Mouse (Mus musculus): ENCODE data around the gene P3h4. TPM values are rescaled to one million over a fixed set of nuclear protein-coding genes. Genes with fewer than 3 reads are reported as not detected.

P3h4 gene
- polyA plus RNA-seq, 1 experiment from 2014 or later = 54.3 TPM

Small RNAs within 50 kb of the gene (microRNA-seq; reads per million reads assigned to microRNA genes)
- not detected for gene Gm27374

Other genes with a start within 250 kb of the P3h4 start
- not detected in 2 replicates for gene Krt9, start 221.6 kb downstream of the P3h4 start, polyA plus RNA-seq (2016; fragmentation: Nextera tagmentation; extraction: Ambion mirVana)
- 144 and 160 TPM in 2 replicates for gene Krt14, start 207.3 kb downstream of the P3h4 start, polyA plus RNA-seq (2016; fragmentation: Nextera tagmentation; extraction: Ambion mirVana)
- not detected in 2 replicates for gene Krt16, start 165.9 kb downstream of the P3h4 start, polyA plus RNA-seq (2016; fragmentation: Nextera tagmentation; extraction: Ambion mirVana)
- 41.6 and 47.9 TPM in 2 replicates for gene Krt17, start 153.8 kb downstream of the P3h4 start, polyA plus RNA-seq (2016; fragmentation: Nextera tagmentation; extraction: Ambion mirVana)
- not detected in 2 replicates for gene Krt42, start 145.0 kb downstream of the P3h4 start, polyA plus RNA-seq (2016; fragmentation: Nextera tagmentation; extraction: Ambion mirVana)
- gene Eif1, start 95.0 kb downstream of the P3h4 start, polyA plus RNA-seq (2016; fragmentation: Nextera tagmentation; extraction: Ambion mirVana) = 1,407 and 1,429 TPM in 2 replicates
- gene Gast, start 80.4 kb downstream of the P3h4 start, polyA plus RNA-seq (2016; fragmentation: Nextera tagmentation; extraction: Ambion mirVana) = not detected in 2 replicates
- 1.5 and 2.1 TPM in 2 replicates for gene Hap1, start 58.7 kb downstream of the P3h4 start, polyA plus RNA-seq (2016; fragmentation: Nextera tagmentation; extraction: Ambion mirVana)
- gene Jup, start 17.1 kb downstream of the P3h4 start, polyA plus RNA-seq (2016; fragmentation: Nextera tagmentation; extraction: Ambion mirVana) = 44.1 and 49.3 TPM in 2 replicates
- 101 and 118 TPM in 2 replicates for gene Fkbp10, start 861 bp upstream of the P3h4 start, polyA plus RNA-seq (2016; fragmentation: Nextera tagmentation; extraction: Ambion mirVana)
- 173 and 183 TPM in 2 replicates for gene Nt5c3b, start 27.0 kb upstream of the P3h4 start, polyA plus RNA-seq (2016; fragmentation: Nextera tagmentation; extraction: Ambion mirVana)
- gene Klhl10, start 27.1 kb upstream of the P3h4 start, polyA plus RNA-seq (2016; fragmentation: Nextera tagmentation; extraction: Ambion mirVana) = 1.0 and 1.1 TPM in 2 replicates
- 14.1 and 15.4 TPM in 2 replicates for gene Klhl11, start 57.9 kb upstream of the P3h4 start, polyA plus RNA-seq (2016; fragmentation: Nextera tagmentation; extraction: Ambion mirVana)
- gene Acly, start 113.2 kb upstream of the P3h4 start, polyA plus RNA-seq (2016; fragmentation: Nextera tagmentation; extraction: Ambion mirVana) = 186 and 196 TPM in 2 replicates
- 1.2 and 1.4 TPM in 2 replicates for gene Ttc25, start 130.8 kb upstream of the P3h4 start, polyA plus RNA-seq (2016; fragmentation: Nextera tagmentation; extraction: Ambion mirVana)
- 32.3 and 34.5 TPM in 2 replicates for gene Cnp, start 160.1 kb upstream of the P3h4 start, polyA plus RNA-seq (2016; fragmentation: Nextera tagmentation; extraction: Ambion mirVana)
- gene Nkiras2, start 204.4 kb upstream of the P3h4 start, polyA plus RNA-seq (2016; fragmentation: Nextera tagmentation; extraction: Ambion mirVana) = 79.9 and 80.4 TPM in 2 replicates
- 282 and 288 TPM in 2 replicates for gene Dnajc7, start 205.3 kb upstream of the P3h4 start, polyA plus RNA-seq (2016; fragmentation: Nextera tagmentation; extraction: Ambion mirVana)